Mouse (Mus musculus) lung, adult 18-20 months (tissue): ENCODE measurements around the gene Scel.

Experiments
- DNase-seq, 2 experiments: peaks; one replicate each; pipeline ENCODE4 v3.0.0; 2022; ENCODE audit warnings: mixed read lengths in 2 of 2

Scel gene

DNA sequence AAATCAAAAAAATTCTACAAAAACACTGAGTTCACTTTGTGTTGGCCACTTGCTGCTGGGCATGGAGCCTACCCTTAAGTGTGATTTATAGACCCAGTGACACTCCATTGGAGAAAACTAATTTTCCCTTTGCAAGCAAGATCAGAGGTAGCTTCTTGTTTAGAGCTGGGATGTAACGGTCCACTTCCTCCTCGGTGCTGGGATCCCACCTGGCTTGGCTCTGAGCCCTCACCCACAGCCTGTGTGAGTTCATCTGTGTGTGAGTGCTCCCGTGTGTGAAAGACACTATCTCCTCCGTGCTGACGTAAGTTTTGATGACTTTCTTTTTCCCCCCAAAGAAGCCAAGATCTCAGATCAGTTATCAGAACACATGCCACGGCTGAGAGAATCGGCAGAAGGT lies 62.7 kb downstream of the Scel start:
- no peak for DNase-seq

DNA sequence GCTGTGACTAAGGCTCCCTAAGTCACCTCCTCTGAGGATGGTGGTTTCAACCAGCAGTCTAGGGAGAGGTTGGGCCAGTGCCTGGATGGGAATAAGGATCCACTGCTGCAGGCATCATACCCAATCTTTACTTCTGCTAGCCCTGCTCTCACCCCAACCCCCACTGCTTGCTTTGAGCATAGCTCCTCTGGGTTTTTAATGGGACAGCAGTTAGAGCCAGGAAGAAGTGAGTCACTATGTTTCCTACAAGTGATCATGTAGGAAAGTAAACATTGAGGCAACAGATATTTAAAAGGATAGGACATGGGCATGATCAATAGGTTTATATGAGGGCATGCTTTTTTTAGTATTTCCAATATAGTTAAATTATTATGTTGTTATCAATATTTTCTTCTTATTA lies 63.9 kb downstream of the Scel start:
- DNase-seq: no peak

DNA sequence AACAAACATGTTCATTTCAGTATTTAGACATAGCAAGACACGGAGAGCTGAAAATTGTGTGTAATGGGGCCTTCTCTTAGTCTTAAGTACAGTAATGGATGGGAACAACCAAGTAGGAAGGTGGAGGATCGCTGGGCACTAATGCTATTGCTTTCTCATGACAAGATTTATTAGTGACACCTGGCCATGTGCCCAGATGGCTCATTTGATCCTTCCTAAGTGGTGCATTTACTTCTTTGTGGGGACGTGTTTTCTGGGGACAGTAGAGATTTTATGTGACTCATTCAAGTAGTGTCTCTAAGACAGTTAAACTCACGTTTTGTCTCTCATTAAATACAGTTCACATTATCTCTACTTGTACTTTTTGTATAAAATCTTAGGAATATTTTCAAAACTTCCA lies 73.5 kb downstream of the Scel start:
- DNase-seq: no peak

DNA sequence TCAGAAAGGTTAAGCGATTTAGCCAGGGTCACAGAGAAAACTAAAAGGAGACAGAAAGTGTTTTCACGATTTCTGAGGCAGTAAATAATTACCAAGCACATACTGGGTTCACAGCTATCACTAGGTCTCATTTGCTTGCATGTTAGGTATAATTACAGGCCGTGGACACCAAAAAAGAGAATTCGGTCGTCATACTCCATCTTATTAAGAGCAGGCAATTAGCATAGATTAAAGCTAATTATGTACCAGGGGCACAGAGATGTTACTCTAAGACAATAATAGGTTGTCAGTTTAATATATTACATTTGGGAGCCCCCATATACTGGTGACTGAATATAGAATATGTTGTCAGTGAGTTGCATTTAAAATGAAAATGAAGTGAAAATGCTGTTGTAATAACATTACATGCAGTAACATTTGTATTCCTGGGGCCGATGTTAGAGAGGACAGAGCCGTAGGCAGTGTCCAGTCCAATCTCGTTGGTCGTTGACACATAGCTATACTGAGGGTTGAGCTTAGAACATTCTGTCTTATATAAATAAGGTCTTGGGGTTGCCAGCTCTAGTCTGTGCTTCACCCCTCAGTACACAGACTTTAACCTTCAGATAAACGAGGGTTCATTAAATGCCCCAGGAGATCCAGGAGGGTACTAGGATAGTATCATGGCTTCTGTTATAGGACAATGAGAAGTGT lies 74.2 kb downstream of the Scel start:
- no peak for DNase-seq

DNA sequence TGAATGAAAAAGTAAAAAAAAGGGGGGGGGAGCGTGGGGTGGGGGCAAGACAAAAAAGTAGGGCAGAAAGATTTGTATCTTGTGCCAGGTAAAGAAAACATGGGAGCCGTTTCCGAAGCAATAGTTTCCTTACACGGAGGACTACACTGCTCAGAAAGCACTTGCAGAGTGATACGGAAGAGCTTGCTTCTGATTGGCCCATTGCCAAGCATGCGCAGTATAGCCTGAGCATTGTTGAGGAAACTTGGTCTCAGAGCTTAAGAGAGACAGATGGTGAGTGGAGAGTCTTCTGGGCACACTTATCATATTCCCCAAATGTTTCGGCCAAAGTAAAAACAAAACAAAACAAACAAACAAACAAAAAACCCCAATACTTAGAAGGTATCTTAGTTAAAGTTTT lies 76.7 kb downstream of the Scel start:
- no peak for DNase-seq

DNA sequence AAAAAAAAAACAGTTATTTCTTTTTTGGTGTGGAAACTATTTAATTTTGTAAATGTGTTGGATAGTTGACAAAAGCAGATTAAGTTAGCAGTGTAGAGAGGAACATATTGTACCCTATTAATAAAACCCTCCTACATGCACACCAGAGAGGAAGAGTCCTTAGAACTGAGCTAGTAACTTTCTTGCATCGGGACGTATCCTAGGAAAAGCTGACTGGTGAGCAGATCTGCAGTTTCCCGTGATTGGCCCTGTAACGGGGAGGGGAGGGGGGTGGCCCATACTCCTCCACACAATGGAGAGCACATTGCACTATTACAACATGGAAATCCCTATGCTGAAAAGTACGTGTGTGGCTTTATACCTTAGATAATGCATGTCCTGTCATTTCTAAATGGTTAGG lies 82.7 kb downstream of the Scel start:
- no peak for DNase-seq

DNA sequence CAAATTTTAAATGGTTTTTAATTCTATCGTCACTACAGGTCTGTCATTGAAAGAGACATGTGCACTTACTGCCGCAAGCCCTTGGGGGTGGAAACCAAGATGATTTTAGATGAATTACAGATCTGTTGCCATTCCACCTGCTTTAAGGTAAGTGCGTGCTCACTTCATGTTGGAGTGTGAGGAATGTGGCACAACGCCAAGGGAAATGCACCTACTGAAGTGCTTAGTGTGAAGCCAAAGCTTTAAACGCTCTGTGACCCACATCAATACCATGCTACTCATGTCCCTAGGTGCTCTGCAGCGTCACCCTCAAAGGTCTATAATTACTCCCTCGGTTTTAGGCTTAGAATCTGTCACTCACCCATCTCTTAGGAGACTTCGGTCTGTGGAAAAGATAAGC lies 94.9 kb downstream of the Scel start:
- peak; percentile 22 to 23 for DNase-seq

DNA sequence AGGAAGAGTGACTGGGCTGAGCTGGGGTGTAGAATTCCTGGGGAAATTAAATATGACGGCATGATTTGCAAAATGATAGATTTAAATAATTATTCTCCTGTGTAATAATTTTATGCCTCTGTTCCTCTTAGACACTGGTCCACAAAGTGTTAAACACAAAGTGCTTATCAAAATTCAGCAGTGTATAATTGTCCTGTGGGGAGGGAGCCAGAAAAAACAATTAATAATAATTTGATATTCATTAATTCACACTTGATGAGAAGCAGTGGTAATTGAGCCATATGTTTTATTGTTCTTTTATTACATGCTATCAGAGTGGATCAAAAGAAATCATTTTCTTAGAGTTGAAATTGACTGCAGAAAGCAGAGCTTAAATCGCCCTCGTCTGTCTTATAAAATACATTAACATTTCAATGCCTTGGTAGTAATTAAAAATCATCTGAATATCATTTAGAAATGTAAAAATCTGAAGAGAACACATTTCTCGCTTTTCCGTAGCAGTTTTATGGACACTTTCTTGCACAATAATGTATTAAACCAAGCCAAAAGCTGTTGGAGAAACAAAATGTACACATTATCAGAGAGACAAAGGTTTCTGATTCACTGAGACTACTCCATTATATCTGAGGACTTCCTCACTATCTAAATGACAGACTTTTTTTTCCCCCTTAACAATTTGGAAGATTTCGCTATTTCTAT lies 100.6 kb downstream of the Scel start:
- no peak for DNase-seq

DNA sequence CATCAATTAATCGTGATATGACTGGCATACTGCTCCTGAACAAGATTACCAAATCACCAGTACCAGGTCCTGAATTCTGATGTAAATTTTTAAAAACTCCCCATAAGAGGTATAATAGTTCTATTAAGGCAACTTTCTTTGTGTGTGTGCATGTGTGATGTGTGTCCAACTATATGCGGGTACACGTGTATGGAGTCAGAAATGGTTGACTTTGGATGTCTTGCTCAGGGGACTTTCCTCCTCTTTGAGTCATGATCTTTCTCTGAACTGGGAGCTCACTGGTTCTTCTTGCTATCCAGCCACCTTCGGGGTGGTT lies 101.1 kb downstream of the Scel start:
- no peak for DNase-seq

DNA sequence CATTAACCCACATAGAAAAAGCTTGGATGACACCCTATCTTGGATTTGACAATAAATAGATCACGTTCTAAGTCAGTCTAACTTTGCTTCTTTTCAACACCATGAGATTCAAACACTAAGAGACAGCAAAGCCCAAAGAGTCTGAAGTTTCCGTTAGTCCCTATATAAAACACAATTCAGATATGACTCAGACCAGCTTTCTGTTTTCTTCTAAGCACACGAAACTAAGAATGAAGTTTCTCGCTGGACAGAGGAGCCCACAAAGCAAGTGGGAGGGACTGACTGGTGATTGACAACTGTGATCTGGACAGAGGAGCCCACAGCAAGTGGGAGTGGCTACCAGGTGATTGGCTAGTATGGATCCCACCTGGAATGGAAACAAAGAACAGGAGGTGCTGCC lies 106.6 kb downstream of the Scel start:
- DNase-seq: no peak

DNA sequence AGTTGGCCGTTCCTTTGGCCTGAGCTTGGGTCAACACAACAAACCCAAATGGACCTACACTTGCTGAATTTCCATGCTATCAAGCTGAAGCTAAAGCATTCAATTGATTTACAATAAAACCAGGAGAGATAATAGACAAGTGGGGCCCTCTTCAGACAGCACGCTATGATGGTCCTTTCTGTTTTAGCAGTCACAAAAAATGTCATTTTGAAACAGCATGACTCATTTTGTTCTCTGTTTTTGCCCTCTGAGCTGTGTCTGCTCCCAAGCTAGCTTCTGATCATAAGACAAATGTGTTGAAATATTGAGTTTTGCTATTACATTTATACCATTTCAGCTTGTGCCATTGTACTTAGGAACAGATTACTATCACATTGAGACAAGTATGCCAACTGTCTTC lies 108.1 kb downstream of the Scel start:
- DNase-seq: no peak

DNA sequence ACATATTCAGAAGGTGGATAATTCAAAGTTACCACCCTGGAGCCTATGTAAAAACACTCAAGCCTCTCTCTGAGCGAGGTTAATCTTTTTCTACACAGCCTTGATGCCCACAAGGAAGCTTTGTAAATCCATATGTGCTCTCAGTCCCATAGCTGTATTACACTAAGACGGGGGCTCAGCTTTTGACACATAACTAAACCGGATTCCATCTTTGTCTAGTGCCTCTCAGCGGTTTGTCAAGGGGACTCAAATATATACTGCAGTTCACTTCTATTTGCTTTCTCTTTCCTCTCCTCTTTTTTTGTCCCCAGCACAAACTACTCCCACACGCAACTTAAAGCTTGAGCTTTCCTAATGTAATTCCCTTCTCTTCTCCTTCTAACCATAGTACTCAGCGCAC lies 113.0 kb downstream of the Scel start:
- DNase-seq: no peak

DNA sequence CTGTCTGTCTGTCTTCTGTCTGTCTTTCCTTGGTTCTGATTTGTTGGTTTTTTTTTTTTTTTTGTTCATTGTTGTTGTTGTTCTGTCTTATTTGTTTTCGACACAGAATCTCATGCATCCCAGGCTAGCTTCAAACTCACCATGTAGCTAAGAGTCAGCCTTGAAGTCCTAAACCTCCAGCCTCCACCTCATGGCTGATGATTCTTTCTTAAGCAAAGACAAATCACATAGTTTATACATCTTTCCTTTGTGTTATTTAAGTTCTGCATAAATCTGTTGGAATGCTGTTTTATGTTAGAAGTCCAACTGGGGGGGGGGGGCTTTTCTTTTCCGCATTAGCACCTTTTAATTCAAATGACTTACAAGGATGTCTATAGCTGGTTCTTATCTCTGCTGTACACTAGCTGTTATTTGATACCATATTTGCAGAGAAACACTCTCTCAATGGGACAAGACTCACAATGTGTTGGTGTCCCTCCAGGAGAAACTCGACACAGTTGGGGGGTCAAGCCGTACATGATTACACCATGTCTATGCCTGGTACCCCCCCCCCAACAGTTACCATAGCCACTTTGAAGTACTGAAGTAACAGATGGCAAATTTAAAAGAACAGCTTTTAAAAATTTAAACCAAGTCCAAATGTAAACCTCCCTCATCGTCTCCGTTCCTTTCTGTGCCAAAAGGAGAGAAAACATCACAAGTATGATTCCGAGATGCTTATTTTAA lies 116.7 kb downstream of the Scel start:
- DNase-seq: no peak

DNA sequence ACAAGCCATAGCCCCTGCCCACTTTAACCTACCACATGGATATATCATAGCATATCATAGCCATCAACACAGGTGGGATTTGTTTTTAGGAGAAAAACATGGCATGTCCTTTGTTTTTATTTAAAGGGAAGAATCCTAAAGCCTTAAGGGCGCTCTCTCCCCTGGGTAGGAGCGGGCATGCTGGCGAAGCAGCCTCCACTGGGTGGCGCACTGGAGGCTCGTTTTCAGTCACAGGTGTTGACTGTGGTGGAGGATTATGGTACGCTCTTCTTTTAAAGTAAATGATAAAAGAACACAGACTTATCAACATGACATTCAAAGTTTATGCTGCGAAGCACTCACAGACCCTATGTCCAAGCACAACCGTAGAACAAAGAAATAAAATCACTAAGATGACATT lies 117.4 kb downstream of the Scel start:
- no peak for DNase-seq

DNA sequence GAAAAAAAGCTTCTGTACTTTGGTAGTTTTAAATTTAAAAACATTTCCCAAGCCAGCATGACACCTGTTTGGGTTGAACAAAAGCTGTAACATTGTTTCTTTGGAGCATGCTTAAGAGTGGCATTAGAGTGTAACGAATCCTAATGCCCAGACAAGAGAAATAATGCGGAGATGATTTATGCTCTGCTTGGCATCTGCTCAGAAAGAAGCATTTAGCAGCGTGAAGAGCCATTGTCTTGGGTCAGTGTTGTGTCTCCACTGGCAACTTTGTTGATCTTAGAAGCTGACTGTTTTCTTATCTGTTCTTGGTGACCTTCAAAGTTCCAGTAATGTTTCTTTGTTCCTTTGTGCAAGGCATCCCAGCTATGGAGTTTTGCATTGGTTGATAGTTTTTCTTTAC lies 130.8 kb downstream of the Scel start:
- DNase-seq: no peak

DNA sequence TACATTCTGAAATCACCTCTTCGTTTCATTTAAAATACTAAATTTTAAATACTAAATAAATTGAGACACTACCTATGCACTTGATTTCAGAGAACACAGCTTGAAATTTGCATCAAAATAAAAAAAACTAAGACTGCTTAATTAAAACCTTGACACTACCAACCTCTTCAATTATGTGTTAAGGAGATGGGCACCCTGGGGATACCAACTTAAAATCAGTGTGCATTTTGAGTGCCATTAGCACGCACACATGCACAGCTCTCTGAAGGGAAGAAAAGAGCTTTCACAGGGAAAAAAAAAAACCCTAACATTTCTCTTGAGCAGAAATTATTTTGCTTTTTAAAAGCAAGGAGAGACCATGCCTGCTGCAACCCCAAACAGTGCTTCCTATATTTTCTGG lies 134.8 kb downstream of the Scel start:
- no peak for DNase-seq

DNA sequence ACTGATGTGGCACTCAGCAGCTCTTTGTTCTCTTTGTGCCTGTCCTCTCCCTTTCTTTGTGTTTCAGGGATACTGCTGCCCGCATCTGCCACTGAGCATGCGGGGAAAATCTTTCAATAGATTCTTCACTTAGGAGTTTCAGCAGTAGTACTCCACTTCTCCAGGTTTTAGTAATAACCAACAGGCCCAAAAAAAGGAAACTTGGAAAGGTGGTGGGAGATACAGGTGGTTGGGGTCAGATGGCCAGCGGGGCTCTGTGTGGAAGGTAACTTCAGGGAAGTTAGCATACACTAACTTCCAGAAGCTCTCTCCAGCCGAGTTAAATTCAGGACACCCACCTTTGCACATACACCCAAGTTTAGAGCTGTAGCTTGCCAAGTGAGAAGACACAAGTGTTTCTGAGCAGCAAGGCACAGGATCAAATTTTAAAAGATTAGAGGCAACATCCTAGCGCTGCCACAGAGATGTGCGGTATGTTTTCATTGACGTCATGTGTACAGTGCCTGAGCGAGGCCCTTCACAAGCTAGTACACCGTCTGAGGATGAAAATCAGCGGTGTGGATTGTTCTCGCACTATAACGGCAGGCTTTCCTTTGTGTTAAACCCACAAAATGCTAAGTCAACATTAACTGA lies 135.6 kb downstream of the Scel start:
- DNase-seq: no peak

DNA sequence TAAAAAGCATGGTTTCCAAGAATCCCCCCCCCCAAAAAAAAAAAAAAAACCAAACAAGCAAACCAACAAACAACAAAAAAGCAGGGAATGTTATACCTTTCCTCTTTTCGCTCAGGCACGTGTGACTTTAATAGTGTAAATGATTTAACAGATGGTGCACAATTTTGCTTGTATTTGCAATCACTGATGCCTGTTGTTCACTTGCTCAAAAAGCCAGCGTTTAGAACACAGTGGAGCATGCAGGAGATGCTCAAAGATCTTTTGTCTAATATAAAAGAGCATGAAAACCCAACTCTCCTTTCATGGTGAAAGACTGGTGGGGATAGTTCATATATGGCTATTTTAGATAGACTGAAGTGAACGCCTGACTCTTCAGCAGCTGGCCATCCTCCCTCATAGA lies 136.2 kb downstream of the Scel start:
- no peak for DNase-seq

DNA sequence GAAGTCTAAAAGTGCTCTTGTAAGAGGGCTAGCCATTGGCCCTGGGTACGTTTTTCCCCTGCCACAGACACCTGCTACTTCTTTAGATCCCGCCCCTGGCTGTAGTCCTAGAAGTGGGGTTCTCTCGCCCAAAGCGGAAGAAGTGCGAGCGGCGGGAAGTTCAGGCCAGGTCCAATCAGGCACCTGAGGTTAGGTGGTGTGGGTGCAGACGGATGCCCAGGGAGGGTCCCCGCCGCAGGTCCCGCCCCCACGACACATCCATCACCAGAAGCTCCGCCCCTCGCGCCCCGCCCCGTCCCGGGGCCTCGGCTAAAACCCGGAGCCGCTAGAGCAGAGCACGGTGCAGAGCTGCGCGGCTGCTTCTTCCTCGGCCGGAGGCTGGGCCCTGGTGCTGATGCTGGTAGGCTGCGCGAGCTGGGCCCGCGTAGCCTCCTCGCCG lies 136.8 kb downstream of the Scel start, which contains the start of gene Slain1:
Gene Slain1 (plus strand): TSS at position 333 of the 439 bp plus-strand sequence.
- DNase-seq: peak; percentile 91

DNA sequence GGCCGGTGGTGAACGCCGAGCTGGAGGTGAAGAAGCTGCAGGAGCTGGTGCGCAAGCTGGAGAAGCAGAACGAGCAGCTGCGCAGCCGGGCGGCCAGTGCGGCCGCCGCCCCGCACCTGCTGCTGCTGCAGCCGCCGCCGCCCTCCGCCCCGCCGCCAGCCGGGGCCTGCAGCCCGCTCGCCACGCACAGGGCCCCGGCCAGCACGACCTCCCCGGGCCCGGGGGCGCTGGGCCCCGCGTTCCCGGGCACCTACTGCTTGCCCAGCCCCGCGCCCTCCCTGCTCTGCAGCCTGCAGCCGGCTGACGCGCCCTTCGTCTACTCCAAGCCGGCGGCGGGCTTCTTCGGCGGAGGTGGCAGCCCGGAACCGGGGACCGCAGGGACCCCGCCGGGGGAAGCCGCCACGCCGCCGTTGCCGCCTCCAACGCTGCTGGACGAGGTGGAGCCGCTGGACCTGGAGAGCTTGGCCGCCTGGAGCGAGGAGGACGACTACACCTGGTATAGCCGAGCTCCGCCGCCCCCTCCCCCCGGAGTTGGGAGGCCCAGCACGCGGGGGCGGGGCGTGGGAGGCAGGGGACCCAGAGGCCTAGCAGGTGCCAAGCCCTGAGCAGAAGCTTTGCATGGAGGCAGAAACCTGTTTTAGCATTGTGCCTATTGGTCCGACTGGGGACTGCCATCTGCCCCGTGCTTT lies 137.4 kb downstream of the Scel start:
- peak; percentile 66 to 67 for DNase-seq

DNA sequence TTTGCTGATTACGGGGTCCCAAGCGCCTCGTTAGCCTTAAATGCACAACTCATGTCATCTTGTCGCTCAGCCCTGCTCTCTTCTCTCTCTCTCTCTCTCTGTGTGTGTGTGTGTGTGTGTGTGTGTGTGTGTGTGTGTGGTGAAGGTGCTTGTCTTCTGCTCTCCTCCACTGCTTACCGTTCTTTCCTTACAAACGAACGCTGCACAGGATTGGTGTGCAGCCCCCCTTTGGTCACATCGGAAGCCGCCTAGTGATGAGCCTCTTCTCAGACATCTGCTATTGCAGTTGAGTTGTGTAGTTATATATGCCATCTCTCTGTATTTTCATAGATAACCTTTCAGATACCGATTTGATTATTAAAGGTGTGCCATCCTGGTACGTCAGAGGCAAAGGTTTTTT lies 138.0 kb downstream of the Scel start:
- no peak for DNase-seq

DNA sequence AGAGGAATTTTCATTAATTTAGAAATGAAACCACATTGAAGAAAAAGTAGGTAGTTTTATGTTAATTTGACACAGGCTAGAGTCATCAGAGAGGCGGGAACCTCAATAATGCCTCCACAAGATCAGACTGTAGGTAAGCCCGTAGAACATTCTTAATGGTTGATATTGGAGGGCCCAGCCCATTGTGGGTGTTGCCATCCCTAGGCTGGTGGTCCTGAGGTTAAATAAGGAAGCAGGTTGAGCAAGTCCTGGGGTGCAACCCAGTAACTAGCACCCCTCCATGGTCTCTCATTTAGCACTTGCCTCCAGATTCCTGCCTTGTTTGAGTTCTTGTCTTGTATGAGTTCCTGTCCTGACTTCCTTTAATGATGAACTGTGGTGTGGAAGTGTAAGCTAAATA lies 138.4 kb downstream of the Scel start:
- no peak for DNase-seq

DNA sequence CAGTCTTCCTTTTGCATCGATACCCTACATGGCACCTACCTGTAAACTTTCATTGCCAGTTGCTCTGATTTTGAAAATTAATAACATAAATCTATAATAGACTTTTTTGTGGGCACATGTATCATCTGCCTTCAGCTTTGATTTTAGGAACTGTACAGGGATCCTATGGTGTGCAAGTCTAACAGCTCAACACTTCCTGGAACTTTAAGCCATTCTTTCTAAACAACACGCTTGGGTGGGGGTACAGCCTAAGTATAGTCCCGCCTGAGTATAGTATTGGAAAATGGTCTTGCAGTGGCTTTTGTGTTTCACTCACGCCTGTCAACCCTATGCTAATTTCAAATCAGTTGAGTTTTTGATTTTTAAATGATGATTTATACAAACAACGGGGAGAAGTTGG lies 139.4 kb downstream of the Scel start:
- no peak for DNase-seq
